Mouse (Mus musculus): ENCODE data around the gene Nfatc2ip. TPM values are rescaled to one million over a fixed set of nuclear protein-coding genes. Genes with fewer than 3 reads are reported as not detected.
A peak's percentile ranks its signal among the peaks of the same experiment; 100 is the strongest.

Nfatc2ip gene
- polyA plus RNA-seq, 1 experiment from 2014 or later, result 2.1 TPM

- no peak overlapping the region for H3K9ac ChIP-seq (ENCODE audit: low read depth, low read length)
- no peak for ATAC-seq
- no peak overlapping the region for H3K4me2 ChIP-seq (ENCODE audit: low read length)
- no peaks in the 10 kb centered on the region for H3K27me3 ChIP-seq (ENCODE audit: control insufficient read depth, insufficient read depth, low read depth, low read length)
- H3K4me3 ChIP-seq (ENCODE audit: low read depth, low read length), result no peak overlapping the region
- no peaks in the 10 kb centered on the region for H3K9me3 ChIP-seq (replicated peaks; ENCODE audit: control insufficient read depth, low read length, poor library complexity, severe bottlenecking)
- no peak overlapping the region for H3K27ac ChIP-seq (ENCODE audit: low read length)
- 50% methylated on average over 14 of the region's 14 CpGs for WGBS
- peaks cover 10% of the 10 kb centered on the region for H3K4me1 ChIP-seq (ENCODE audit: control insufficient read depth, insufficient read depth, low read length)
- no peaks in the 10 kb centered on the region for H3K36me3 ChIP-seq (ENCODE audit: control insufficient read depth, insufficient read depth, low read length)
Measured at GRCm38 (mm10) chr7:126354738-126355614, 41.6 kb downstream of the Nfatc2ip start.

DNA sequence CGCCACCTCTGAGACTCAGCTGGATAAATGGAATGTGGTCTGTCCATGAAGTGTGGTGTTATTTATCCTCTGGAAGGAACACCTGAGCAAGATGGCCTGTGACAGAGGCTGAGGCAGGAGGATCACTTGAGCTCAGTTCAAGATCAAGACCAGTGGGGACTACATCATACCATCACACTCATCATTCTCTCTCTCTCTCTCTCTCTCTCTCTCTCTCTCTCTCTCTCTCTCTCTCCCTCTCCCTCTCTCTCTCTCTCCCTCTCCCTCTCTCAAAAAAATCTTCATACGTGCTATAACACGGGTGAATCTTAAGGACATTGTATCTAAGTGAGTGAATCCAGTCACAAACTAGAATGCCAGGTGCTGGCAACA lies 42.6 kb downstream of the Nfatc2ip start:
- WGBS, result 81% methylated on average over 3 of the region's 3 CpGs
- Histone ChIP-seq H3K9ac (ENCODE audit: low read depth, low read length) (no peak overlapping the region), H3K27me3 (ENCODE audit: control insufficient read depth, insufficient read depth, low read depth, low read length) (no peaks in the 10 kb centered on the region), H3K4me3 (ENCODE audit: low read depth, low read length) (no peak overlapping the region), H3K36me3 (ENCODE audit: control insufficient read depth, insufficient read depth, low read length) (no peaks in the 10 kb centered on the region), H3K4me2 (ENCODE audit: low read length) (no peak overlapping the region), H3K4me1 (ENCODE audit: control insufficient read depth, insufficient read depth, low read length) (peaks cover 10% of the 10 kb centered on the region), H3K27ac (ENCODE audit: low read length) (no peak overlapping the region), H3K9me3 (replicated peaks; ENCODE audit: control insufficient read depth, low read length, poor library complexity, severe bottlenecking) (no peaks in the 10 kb centered on the region)
- no peak for ATAC-seq

- H3K4me2 ChIP-seq (ENCODE audit: low read length), result no peak overlapping the region
- 69% methylated on average over 11 of the region's 11 CpGs for WGBS
- H3K4me3 ChIP-seq (ENCODE audit: low read depth, low read length), result no peak overlapping the region
- ATAC-seq, result no peak
- H3K27ac ChIP-seq (ENCODE audit: low read length), result no peak overlapping the region
- H3K9me3 ChIP-seq (replicated peaks; ENCODE audit: control insufficient read depth, low read length, poor library complexity, severe bottlenecking), result no peaks in the 10 kb centered on the region
- no peak overlapping the region for H3K9ac ChIP-seq (ENCODE audit: low read depth, low read length)
- no peaks in the 10 kb centered on the region for H3K36me3 ChIP-seq (ENCODE audit: control insufficient read depth, insufficient read depth, low read length)
- peaks cover 10% of the 10 kb centered on the region for H3K4me1 ChIP-seq (ENCODE audit: control insufficient read depth, insufficient read depth, low read length)
- no peaks in the 10 kb centered on the region for H3K27me3 ChIP-seq (ENCODE audit: control insufficient read depth, insufficient read depth, low read depth, low read length)
Measured at GRCm38 (mm10) chr7:126353251-126353993, 43.1 kb downstream of the Nfatc2ip start.

GRCm38 (mm10) chr7:126351419-126351951 lies 45.1 kb downstream of the Nfatc2ip start:
- 0 out of 2 replicates have a peak, but pooled peaks have one; percentile 25 for ATAC-seq

DNA sequence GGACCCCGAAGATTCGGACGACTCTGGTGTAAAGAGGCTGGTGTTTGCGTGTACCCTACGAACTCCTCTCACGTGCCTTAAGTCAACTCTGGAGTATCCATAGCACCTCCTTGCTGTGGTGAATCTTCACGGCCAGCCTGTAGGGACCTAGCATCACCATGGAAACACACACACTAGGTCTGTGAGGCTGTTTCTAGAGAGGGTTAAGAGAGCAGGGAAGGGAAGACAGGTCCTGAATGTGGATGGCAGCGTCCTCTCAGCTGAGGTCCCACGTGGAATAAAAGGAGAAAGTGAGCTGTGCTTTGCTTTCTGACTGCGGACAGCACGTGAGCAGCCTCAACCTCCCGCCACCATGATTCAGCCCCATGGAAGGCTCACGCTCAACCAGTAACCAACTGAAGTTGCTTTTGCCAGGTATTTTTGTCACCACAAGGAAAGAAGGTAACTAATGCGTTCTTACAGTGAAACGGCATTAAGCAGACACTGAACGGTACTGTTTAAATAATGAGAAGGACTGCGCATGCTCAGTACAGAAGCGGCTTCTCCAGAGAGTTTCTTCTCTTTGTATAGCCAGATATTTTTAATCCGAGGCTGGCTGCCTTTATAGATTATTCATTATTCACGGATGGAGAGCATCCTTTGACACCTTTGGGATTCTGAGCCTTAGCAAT lies 45.7 kb downstream of the Nfatc2ip start:
- peak; percentile 73; the same call in 1 of the 2 replicates for ATAC-seq
- 49% methylated on average over 20 of the region's 20 CpGs for WGBS

More at GRCm38 (mm10) chr7:126351419-126351951, 45.1 kb downstream of the Nfatc2ip start:
- Histone ChIP-seq H3K4me3 (ENCODE audit: low read depth, low read length) (peak overlapping the region; percentile 28), H3K27me3 (ENCODE audit: control insufficient read depth, insufficient read depth, low read depth, low read length) (no peaks in the 10 kb centered on the region), H3K36me3 (ENCODE audit: control insufficient read depth, insufficient read depth, low read length) (no peaks in the 10 kb centered on the region), H3K9me3 (replicated peaks; ENCODE audit: control insufficient read depth, low read length, poor library complexity, severe bottlenecking) (no peaks in the 10 kb centered on the region), H3K4me1 (ENCODE audit: control insufficient read depth, insufficient read depth, low read length) (peaks cover 7% of the 10 kb centered on the region), H3K27ac (ENCODE audit: low read length) (peak overlapping the region; percentile 72), H3K9ac (ENCODE audit: low read depth, low read length) (no peak overlapping the region), H3K4me2 (ENCODE audit: low read length) (peak overlapping the region; percentile 49)
- WGBS, result 41% methylated on average over 10 of the region's 10 CpGs

GRCm38 (mm10) chr7:126348293-126348692 lies 48.2 kb downstream of the Nfatc2ip start:
- H3K4me1 ChIP-seq (ENCODE audit: control insufficient read depth, insufficient read depth, low read length), result no peaks in the 10 kb centered on the region
- H3K9me3 ChIP-seq (replicated peaks; ENCODE audit: control insufficient read depth, low read length, poor library complexity, severe bottlenecking), result no peaks in the 10 kb centered on the region
- no peak overlapping the region for H3K9ac ChIP-seq (ENCODE audit: low read depth, low read length)
- 82% methylated on average over 8 of the region's 8 CpGs for WGBS
- no peaks in the 10 kb centered on the region for H3K27me3 ChIP-seq (ENCODE audit: control insufficient read depth, insufficient read depth, low read depth, low read length)
- H3K36me3 ChIP-seq (ENCODE audit: control insufficient read depth, insufficient read depth, low read length), result no peaks in the 10 kb centered on the region
- no peak overlapping the region for H3K4me3 ChIP-seq (ENCODE audit: low read depth, low read length)
- no peak overlapping the region for H3K4me2 ChIP-seq (ENCODE audit: low read length)
- ATAC-seq, result no peak
- H3K27ac ChIP-seq (ENCODE audit: low read length), result no peak overlapping the region

More for the DNA sequence above, 45.7 kb downstream of the Nfatc2ip start:
- peak overlapping the region; percentile 72 for H3K27ac ChIP-seq (ENCODE audit: low read length)
- no peak overlapping the region for H3K9ac ChIP-seq (ENCODE audit: low read depth, low read length)
- H3K4me3 ChIP-seq (ENCODE audit: low read depth, low read length), result peak overlapping the region; percentile 28
- no peaks in the 10 kb centered on the region for H3K36me3 ChIP-seq (ENCODE audit: control insufficient read depth, insufficient read depth, low read length)
- H3K9me3 ChIP-seq (replicated peaks; ENCODE audit: control insufficient read depth, low read length, poor library complexity, severe bottlenecking), result no peaks in the 10 kb centered on the region
- peak overlapping the region; percentile 49 for H3K4me2 ChIP-seq (ENCODE audit: low read length)
- H3K4me1 ChIP-seq (ENCODE audit: control insufficient read depth, insufficient read depth, low read length), result peaks cover 2% of the 10 kb centered on the region
- no peaks in the 10 kb centered on the region for H3K27me3 ChIP-seq (ENCODE audit: control insufficient read depth, insufficient read depth, low read depth, low read length)

GRCm38 (mm10) chr7:126347098-126347497 lies 49.4 kb downstream of the Nfatc2ip start:
- WGBS, result 68% methylated on average over 1 of the region's 1 CpGs

DNA sequence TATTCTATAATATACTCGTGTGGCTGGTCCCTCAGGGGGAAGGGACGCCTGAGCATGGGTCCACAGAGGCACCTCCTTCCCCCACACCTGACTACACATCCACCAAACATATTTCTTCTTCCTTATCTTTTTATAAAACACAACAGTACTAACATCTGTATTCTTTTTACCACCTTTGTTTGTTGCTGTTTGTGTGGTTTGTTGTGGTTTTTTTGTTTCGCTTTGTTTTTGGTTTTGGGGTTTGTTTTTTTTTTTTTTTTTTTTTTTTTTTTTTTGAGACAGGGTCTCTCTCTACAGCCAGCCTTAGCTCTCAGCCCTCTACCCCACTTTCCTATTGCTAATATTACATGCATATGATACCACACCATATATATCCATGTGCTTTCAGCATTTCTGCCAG lies 50.6 kb downstream of the Nfatc2ip start:
- Histone ChIP-seq H3K36me3 (ENCODE audit: control insufficient read depth, insufficient read depth, low read length) (no peaks in the 10 kb centered on the region), H3K27ac (ENCODE audit: low read length) (no peak overlapping the region), H3K27me3 (ENCODE audit: control insufficient read depth, insufficient read depth, low read depth, low read length) (no peaks in the 10 kb centered on the region), H3K4me2 (ENCODE audit: low read length) (no peak overlapping the region), H3K9me3 (replicated peaks; ENCODE audit: control insufficient read depth, low read length, poor library complexity, severe bottlenecking) (no peaks in the 10 kb centered on the region), H3K9ac (ENCODE audit: low read depth, low read length) (no peak overlapping the region), H3K4me1 (ENCODE audit: control insufficient read depth, insufficient read depth, low read length) (no peaks in the 10 kb centered on the region), H3K4me3 (ENCODE audit: low read depth, low read length) (no peak overlapping the region)
- 49% methylated on average over 3 of the region's 3 CpGs for WGBS
- no peak for ATAC-seq

More at GRCm38 (mm10) chr7:126347098-126347497, 49.4 kb downstream of the Nfatc2ip start:
- no peaks in the 10 kb centered on the region for H3K27me3 ChIP-seq (ENCODE audit: control insufficient read depth, insufficient read depth, low read depth, low read length)
- no peak overlapping the region for H3K9ac ChIP-seq (ENCODE audit: low read depth, low read length)
- no peak overlapping the region for H3K4me3 ChIP-seq (ENCODE audit: low read depth, low read length)
- no peak for ATAC-seq
- H3K9me3 ChIP-seq (replicated peaks; ENCODE audit: control insufficient read depth, low read length, poor library complexity, severe bottlenecking), result no peaks in the 10 kb centered on the region
- H3K27ac ChIP-seq (ENCODE audit: low read length), result no peak overlapping the region
- no peak overlapping the region for H3K4me2 ChIP-seq (ENCODE audit: low read length)
- no peaks in the 10 kb centered on the region for H3K4me1 ChIP-seq (ENCODE audit: control insufficient read depth, insufficient read depth, low read length)
- H3K36me3 ChIP-seq (ENCODE audit: control insufficient read depth, insufficient read depth, low read length), result no peaks in the 10 kb centered on the region

All from midbrain, embryonic 16.5 days (tissue).